Mouse (Mus musculus) CH12.LX (cell line): Measurements from ENCODE around the gene Ptprg. TPM values are rescaled to one million over a fixed set of nuclear protein-coding genes. Genes with fewer than 3 reads are reported as not detected.
A peak's percentile ranks its signal among the peaks of the same experiment; 100 is the strongest.

Experiments
- DNase-seq: peaks from one replicate; pipeline ENCODE4 v3.0.0-alpha.2; 2013; ENCODE audit errors: extremely low read depth
- H3K27ac ChIP-seq: 2 replicates; pipeline ENCODE4 v1.5.1; 2012; ENCODE audit warnings: low read depth, mild to moderate bottlenecking, control low read depth, moderate library complexity; ENCODE audit not compliant: insufficient read depth
- H3K27me3 ChIP-seq: replicated peaks from 2 replicates; pipeline ENCODE3; 2012; ENCODE audit warnings: inconsistent platforms
- H3K36me3 ChIP-seq, 2 experiments: replicated peaks in 1 of 2; 2 replicates each; pipeline versions ENCODE3 to v1.6.1; 2012; ENCODE audit warnings: inconsistent platforms in 1 of 2, low read length in 1 of 2, mild to moderate bottlenecking in 1 of 2, mixed read lengths in 1 of 2, moderate library complexity in 1 of 2; ENCODE audit not compliant: control insufficient read depth in 1 of 2, insufficient read depth in 1 of 2
- H3K4me1 ChIP-seq, 2 experiments: 2 replicates each; pipeline ENCODE4 v1.6.1; 2012; ENCODE audit warnings: inconsistent platforms in 1 of 2, moderate library complexity in 1 of 2; ENCODE audit not compliant: insufficient read depth in 2 of 2, control insufficient read depth in 1 of 2
- H3K4me2 ChIP-seq: 2 replicates; pipeline ENCODE4 v1.6.1; 2012; ENCODE audit warnings: low read depth, mild to moderate bottlenecking, control low read depth; ENCODE audit not compliant: poor library complexity, insufficient read depth, severe bottlenecking
- H3K4me3 ChIP-seq, 3 experiments: fragments of 150-350 bp in 1 of 3; sonication (generic) in 1 of 3; replicated peaks in 1 of 3; 2 replicates each; pipeline versions ENCODE3 to v1.5.1; 2011 to 2012; ENCODE audit warnings: low read depth in 2 of 3, low read length in 2 of 3, mild to moderate bottlenecking in 2 of 3, moderate library complexity in 2 of 3, control low read depth in 1 of 3, improper control_type of control experiment in 1 of 3, inconsistent platforms in 1 of 3, mixed read lengths in 1 of 3; ENCODE audit not compliant: poor library complexity in 1 of 3
- H3K79me2 ChIP-seq: replicated peaks from 2 replicates; pipeline ENCODE4 v1.6.1; 2012; ENCODE audit warnings: mild to moderate bottlenecking, moderate library complexity; ENCODE audit not compliant: control insufficient read depth, poor library complexity, insufficient read depth, severe bottlenecking; ENCODE audit errors: extremely low read depth
- H3K9ac ChIP-seq: 2 replicates; pipeline ENCODE4 v1.6.1; 2012; ENCODE audit warnings: low read depth, mild to moderate bottlenecking, control low read depth, moderate library complexity; ENCODE audit not compliant: insufficient read depth
- H3K9me3 ChIP-seq: replicated peaks from 2 replicates; pipeline ENCODE3; 2012; ENCODE audit warnings: low read length, inconsistent platforms, mixed read lengths
- CHD1 ChIP-seq: IDR thresholded peaks from 2 replicates; pipeline ENCODE4 v1.6.1; 2012; ENCODE audit warnings: low read depth, low read length, improper control_type of control experiment, inconsistent platforms
- CHD2 ChIP-seq: IDR thresholded peaks from 2 replicates; pipeline ENCODE4 v1.6.1; 2011; ENCODE audit warnings: low read length, improper control_type of control experiment
- CTCF ChIP-seq, 2 experiments: IDR thresholded peaks in 1 of 2; conservative IDR thresholded peaks in 1 of 2; 2 replicates each; pipeline ENCODE4 v1.5.1; 2011 to 2012; ENCODE audit warnings: low read depth in 2 of 2, low read length in 2 of 2, improper control_type of control experiment in 1 of 2, inconsistent platforms in 1 of 2, mild to moderate bottlenecking in 1 of 2, moderate library complexity in 1 of 2
- E2F4 ChIP-seq: IDR thresholded peaks from 2 replicates; pipeline ENCODE4 v1.6.1; 2011; ENCODE audit warnings: low read depth, low read length, improper control_type of control experiment; ENCODE audit not compliant: insufficient replicate concordance
- ELF1 ChIP-seq: IDR thresholded peaks from 2 replicates; pipeline ENCODE4 v1.6.1; 2014; ENCODE audit warnings: low read depth, mild to moderate bottlenecking, inconsistent platforms, low read length, improper control_type of control experiment
- HCFC1 ChIP-seq: IDR thresholded peaks from 2 replicates; pipeline ENCODE4 v1.6.1; 2012; ENCODE audit warnings: low read depth, mild to moderate bottlenecking, inconsistent platforms, low read length, improper control_type of control experiment
- IRF4 ChIP-seq: IDR thresholded peaks from 2 replicates; pipeline ENCODE4 v1.6.1; 2014; ENCODE audit warnings: low read depth, mild to moderate bottlenecking, inconsistent platforms, low read length, improper control_type of control experiment
- JUN ChIP-seq: IDR thresholded peaks from 2 replicates; pipeline ENCODE4 v1.6.1; 2011; ENCODE audit warnings: low read depth, mild to moderate bottlenecking, low read length, improper control_type of control experiment, moderate library complexity; ENCODE audit not compliant: insufficient read depth
- JUND ChIP-seq: conservative IDR thresholded peaks from 2 replicates; pipeline ENCODE4 v1.6.1; 2011; ENCODE audit warnings: low read depth, low read length, improper control_type of control experiment
- MAZ ChIP-seq: IDR thresholded peaks from 2 replicates; pipeline ENCODE4 v1.6.1; 2012; ENCODE audit warnings: low read depth, mild to moderate bottlenecking, inconsistent platforms, low read length, improper control_type of control experiment, moderate library complexity
- MXI1 ChIP-seq: IDR thresholded peaks from 2 replicates; pipeline ENCODE4 v1.6.1; 2011; ENCODE audit warnings: mild to moderate bottlenecking, low read depth, low read length, improper control_type of control experiment
- NELFE ChIP-seq: IDR thresholded peaks from 2 replicates; pipeline ENCODE4 v1.6.1; 2011; ENCODE audit warnings: low read depth, low read length, improper control_type of control experiment
- NRF1 ChIP-seq: IDR thresholded peaks from 2 replicates; pipeline ENCODE4 v1.6.1; 2014; ENCODE audit warnings: low read depth, mild to moderate bottlenecking, inconsistent platforms, low read length, improper control_type of control experiment, moderate library complexity
- POLR2A ChIP-seq: IDR thresholded peaks from 2 replicates; pipeline ENCODE4 v1.6.1; 2011; ENCODE audit warnings: low read depth, mild to moderate bottlenecking, improper control_type of control experiment, low read length
- POLR2AphosphoS2 ChIP-seq: IDR thresholded peaks from 2 replicates; pipeline ENCODE4 v1.6.1; 2011; ENCODE audit warnings: low read depth, low read length, improper control_type of control experiment
- SIN3A ChIP-seq: IDR thresholded peaks from 2 replicates; pipeline ENCODE4 v1.6.1; 2012; ENCODE audit warnings: low read length, improper control_type of control experiment, inconsistent platforms
- TBP ChIP-seq: conservative IDR thresholded peaks from 2 replicates; pipeline ENCODE4 v1.6.1; 2011; ENCODE audit warnings: low read depth, low read length, improper control_type of control experiment
- TCF12 ChIP-seq: IDR thresholded peaks from 2 replicates; pipeline ENCODE4 v1.6.1; 2014; ENCODE audit warnings: low read depth, mild to moderate bottlenecking, inconsistent platforms, low read length, improper control_type of control experiment
- UBTF ChIP-seq: IDR thresholded peaks from 2 replicates; pipeline ENCODE4 v1.6.1; 2012; ENCODE audit warnings: low read depth, mild to moderate bottlenecking, inconsistent platforms, low read length, improper control_type of control experiment, moderate library complexity
- USF1 ChIP-seq: IDR thresholded peaks from 2 replicates; pipeline ENCODE4 v1.6.1; 2014; ENCODE audit warnings: low read depth, mild to moderate bottlenecking, inconsistent platforms, low read length, improper control_type of control experiment
- ZMIZ1 ChIP-seq: IDR thresholded peaks from 2 replicates; pipeline ENCODE4 v1.6.1; 2012; ENCODE audit warnings: low read depth, mild to moderate bottlenecking, inconsistent platforms, low read length, improper control_type of control experiment
- dilution Hi-C: fragments of 300-500 bp; cut with MboI; formaldehyde crosslinking; loops from 2 replicates; pipeline ENCODE4 v1.14.3; 2020; ENCODE audit warnings: low sequenced_read_pairs; ENCODE audit not compliant: extremely low pct_unique_long_range_greater_than_20kb, extremely low pct_ligation_motif_present
- in situ Hi-C: fragments of 300-500 bp; cut with MboI; formaldehyde crosslinking; loops from 3 replicates; pipeline ENCODE4 v1.14.3; 2019; ENCODE audit warnings: low sequenced_read_pairs, low pct_ligation_motif_present, low pct_unique_long_range_greater_than_20kb, mixed read lengths
- polyA plus RNA-seq: library from polyadenylated mRNA; unstranded; fragments of >175 nt; gene quantifications from 2 replicates; pipeline ENCODE4 v1.2.1, GENCODE M21; 2012; ENCODE audit warnings: low read depth; ENCODE audit not compliant: insufficient read length
- total RNA-seq, 2 experiments: library from RNA; depleted of rRNA; stranded (reverse); fragments of 300-350 nt in 1 of 2; fragments of >200 nt in 1 of 2; gene quantifications; 2 replicates each; pipeline ENCODE4 v1.2.3; 2012 to 2014

Ptprg gene
- total and polyA plus RNA-seq, 3 experiments = 0.08 TPM; not detected in 2

GRCm38 (mm10) chr14:12276031-12276430 lies 722.7 kb downstream of the Ptprg start:
- in situ Hi-C loops = no loop called here
- DNase-seq = no peak
- Histone ChIP-seq H3K36me3 (no peaks in the 10 kb centered on the region), H3K27ac (no peak overlapping the region), H3K9ac (no peak overlapping the region), H3K27me3 (no peaks in the 10 kb centered on the region), H3K79me2 (no peaks in the 10 kb centered on the region), H3K4me2 (no peak overlapping the region; the same call in 1 of the 2 replicates), H3K4me1 (peaks cover 0 to 6% of the 10 kb centered on the region in 2 experiments; a peak in 1 of 4 replicates), H3K9me3 (no peaks in the 10 kb centered on the region), H3K4me3 (no peak overlapping the region)
- dilution Hi-C loops = no loop called here
- no peak for TF ChIP-seq NELFE
- TF ChIP-seq MXI1 = no peak
- peak; percentile 78 for TF ChIP-seq CHD2
- no peak for TF ChIP-seq E2F4
- no peak for TF ChIP-seq IRF4
- TF ChIP-seq ELF1 = peak; percentile 92
- TF ChIP-seq TBP = 0 out of 2 replicates have a peak, but pooled peaks have one; percentile 41
- peak; percentile 42 for TF ChIP-seq POLR2A

- Histone ChIP-seq H3K36me3 (peaks cover 0 to 11% of the 10 kb centered on the region in 2 experiments), H3K9ac (peak within 1 kb of the TSS; percentile 95), H3K9me3 (no peaks in the 10 kb centered on the region), H3K79me2 (no peaks in the 10 kb centered on the region), H3K27me3 (no peaks in the 10 kb centered on the region), H3K27ac (peak within 1 kb of the TSS; percentile 67), H3K4me2 (peak within 1 kb of the TSS; percentile 53), H3K4me1 (peaks cover 2 to 19% of the 10 kb centered on the region in 2 experiments; a peak in 2 of 4 replicates), H3K4me3 (peak within 1 kb of the TSS; percentile 75 to 97 (median 82))
- no peak for DNase-seq
- in situ Hi-C loops (no loop called here), dilution Hi-C loops (no loop called here)
- no peak for TF ChIP-seq TBP
- TF ChIP-seq USF1 = no peak
- TF ChIP-seq NELFE = no peak
- TF ChIP-seq CTCF (conservative IDR thresholded peaks at IDR 0.05 in 1 of 2, IDR thresholded peaks at IDR 0.05 in 1 of 2; ENCODE audit: low read depth in 2 of 2, low read length in 2 of 2) = no peak
- no peak for TF ChIP-seq CHD1
- no peak for TF ChIP-seq JUND
- TF ChIP-seq ELF1 = no peak
- TF ChIP-seq TCF12 = no peak
- TF ChIP-seq HCFC1 = no peak
- TF ChIP-seq JUN = no peak
- TF ChIP-seq NRF1 = no peak
- no peak for TF ChIP-seq MAZ
- TF ChIP-seq UBTF = no peak
- TF ChIP-seq CHD2 = no peak
- TF ChIP-seq POLR2AphosphoS2 = no peak
- no peak for TF ChIP-seq ZMIZ1
- TF ChIP-seq SIN3A = no peak
Observed at GRCm38 (mm10) chr14:12283641-12284040, 730.3 kb downstream of the Ptprg start, which contains the start of gene Gm49355. Gene Gm49355 (plus strand): TSS chr14:12283976.
